Mouse (Mus musculus) CH12.LX (cell line): ENCODE measurements at regions not wholly inside any gene's neighbourhood (a gene's known extent, or its start where the extent isn't known, plus 50 kb on each side); places are given as distances from the start of the nearest gene placed in this dataset.

ENCODE experiments used
- DNase-seq: peaks from one replicate; pipeline ENCODE4 v3.0.0-alpha.2; 2013; ENCODE audit errors: extremely low read depth
- H3K27ac ChIP-seq: 2 replicates; pipeline ENCODE4 v1.5.1; 2012; ENCODE audit warnings: low read depth, mild to moderate bottlenecking, control low read depth, moderate library complexity; ENCODE audit not compliant: insufficient read depth
- H3K27me3 ChIP-seq: replicated peaks from 2 replicates; pipeline ENCODE3; 2012; ENCODE audit warnings: inconsistent platforms
- H3K36me3 ChIP-seq, 2 experiments: replicated peaks in 1 of 2; 2 replicates each; pipeline versions ENCODE3 to v1.6.1; 2012; ENCODE audit warnings: inconsistent platforms in 1 of 2, low read length in 1 of 2, mild to moderate bottlenecking in 1 of 2, mixed read lengths in 1 of 2, moderate library complexity in 1 of 2; ENCODE audit not compliant: control insufficient read depth in 1 of 2, insufficient read depth in 1 of 2
- H3K4me1 ChIP-seq, 2 experiments: 2 replicates each; pipeline ENCODE4 v1.6.1; 2012; ENCODE audit warnings: inconsistent platforms in 1 of 2, moderate library complexity in 1 of 2; ENCODE audit not compliant: insufficient read depth in 2 of 2, control insufficient read depth in 1 of 2
- H3K4me2 ChIP-seq: 2 replicates; pipeline ENCODE4 v1.6.1; 2012; ENCODE audit warnings: low read depth, mild to moderate bottlenecking, control low read depth; ENCODE audit not compliant: poor library complexity, insufficient read depth, severe bottlenecking
- H3K4me3 ChIP-seq, 3 experiments: fragments of 150-350 bp in 1 of 3; sonication (generic) in 1 of 3; replicated peaks in 1 of 3; 2 replicates each; pipeline versions ENCODE3 to v1.5.1; 2011 to 2012; ENCODE audit warnings: low read depth in 2 of 3, low read length in 2 of 3, mild to moderate bottlenecking in 2 of 3, moderate library complexity in 2 of 3, control low read depth in 1 of 3, improper control_type of control experiment in 1 of 3, inconsistent platforms in 1 of 3, mixed read lengths in 1 of 3; ENCODE audit not compliant: poor library complexity in 1 of 3
- H3K79me2 ChIP-seq: replicated peaks from 2 replicates; pipeline ENCODE4 v1.6.1; 2012; ENCODE audit warnings: mild to moderate bottlenecking, moderate library complexity; ENCODE audit not compliant: control insufficient read depth, poor library complexity, insufficient read depth, severe bottlenecking; ENCODE audit errors: extremely low read depth
- H3K9ac ChIP-seq: 2 replicates; pipeline ENCODE4 v1.6.1; 2012; ENCODE audit warnings: low read depth, mild to moderate bottlenecking, control low read depth, moderate library complexity; ENCODE audit not compliant: insufficient read depth
- H3K9me3 ChIP-seq: replicated peaks from 2 replicates; pipeline ENCODE3; 2012; ENCODE audit warnings: low read length, inconsistent platforms, mixed read lengths
- CHD2 ChIP-seq: IDR thresholded peaks from 2 replicates; pipeline ENCODE4 v1.6.1; 2011; ENCODE audit warnings: low read length, improper control_type of control experiment
- E2F4 ChIP-seq: IDR thresholded peaks from 2 replicates; pipeline ENCODE4 v1.6.1; 2011; ENCODE audit warnings: low read depth, low read length, improper control_type of control experiment; ENCODE audit not compliant: insufficient replicate concordance
- ELF1 ChIP-seq: IDR thresholded peaks from 2 replicates; pipeline ENCODE4 v1.6.1; 2014; ENCODE audit warnings: low read depth, mild to moderate bottlenecking, inconsistent platforms, low read length, improper control_type of control experiment
- EP300 ChIP-seq: IDR thresholded peaks from 2 replicates; pipeline ENCODE4 v1.6.1; 2011; ENCODE audit warnings: low read length, improper control_type of control experiment
- GABPA ChIP-seq: IDR thresholded peaks from 2 replicates; pipeline ENCODE4 v1.6.1; 2012; ENCODE audit warnings: low read depth, low read length, improper control_type of control experiment, inconsistent platforms; ENCODE audit not compliant: insufficient replicate concordance
- HCFC1 ChIP-seq: IDR thresholded peaks from 2 replicates; pipeline ENCODE4 v1.6.1; 2012; ENCODE audit warnings: low read depth, mild to moderate bottlenecking, inconsistent platforms, low read length, improper control_type of control experiment
- IRF4 ChIP-seq: IDR thresholded peaks from 2 replicates; pipeline ENCODE4 v1.6.1; 2014; ENCODE audit warnings: low read depth, mild to moderate bottlenecking, inconsistent platforms, low read length, improper control_type of control experiment
- JUN ChIP-seq: IDR thresholded peaks from 2 replicates; pipeline ENCODE4 v1.6.1; 2011; ENCODE audit warnings: low read depth, mild to moderate bottlenecking, low read length, improper control_type of control experiment, moderate library complexity; ENCODE audit not compliant: insufficient read depth
- KAT2A ChIP-seq: IDR thresholded peaks from 2 replicates; pipeline ENCODE4 v1.6.1; 2012; ENCODE audit warnings: low read length, improper control_type of control experiment, inconsistent platforms; ENCODE audit not compliant: insufficient replicate concordance
- MAZ ChIP-seq: IDR thresholded peaks from 2 replicates; pipeline ENCODE4 v1.6.1; 2012; ENCODE audit warnings: low read depth, mild to moderate bottlenecking, inconsistent platforms, low read length, improper control_type of control experiment, moderate library complexity
- MEF2A ChIP-seq: IDR thresholded peaks from 2 replicates; pipeline ENCODE4 v1.6.1; 2014; ENCODE audit warnings: low read depth, mild to moderate bottlenecking, inconsistent platforms, low read length, improper control_type of control experiment, borderline replicate concordance
- MXI1 ChIP-seq: IDR thresholded peaks from 2 replicates; pipeline ENCODE4 v1.6.1; 2011; ENCODE audit warnings: mild to moderate bottlenecking, low read depth, low read length, improper control_type of control experiment
- NELFE ChIP-seq: IDR thresholded peaks from 2 replicates; pipeline ENCODE4 v1.6.1; 2011; ENCODE audit warnings: low read depth, low read length, improper control_type of control experiment
- NRF1 ChIP-seq: IDR thresholded peaks from 2 replicates; pipeline ENCODE4 v1.6.1; 2014; ENCODE audit warnings: low read depth, mild to moderate bottlenecking, inconsistent platforms, low read length, improper control_type of control experiment, moderate library complexity
- POLR2AphosphoS2 ChIP-seq: IDR thresholded peaks from 2 replicates; pipeline ENCODE4 v1.6.1; 2011; ENCODE audit warnings: low read depth, low read length, improper control_type of control experiment
- RAD21 ChIP-seq: IDR thresholded peaks from 2 replicates; pipeline ENCODE4 v1.6.1; 2011; ENCODE audit warnings: low read depth, mild to moderate bottlenecking, low read length, improper control_type of control experiment, moderate library complexity
- RCOR1 ChIP-seq: conservative IDR thresholded peaks from 2 replicates; pipeline ENCODE4 v1.6.1; 2012; ENCODE audit warnings: low read depth, mild to moderate bottlenecking, inconsistent platforms, low read length, improper control_type of control experiment
- SIN3A ChIP-seq: IDR thresholded peaks from 2 replicates; pipeline ENCODE4 v1.6.1; 2012; ENCODE audit warnings: low read length, improper control_type of control experiment, inconsistent platforms
- SMC3 ChIP-seq: IDR thresholded peaks from 2 replicates; pipeline ENCODE4 v1.6.1; 2011; ENCODE audit warnings: low read depth, low read length, improper control_type of control experiment
- TCF12 ChIP-seq: IDR thresholded peaks from 2 replicates; pipeline ENCODE4 v1.6.1; 2014; ENCODE audit warnings: low read depth, mild to moderate bottlenecking, inconsistent platforms, low read length, improper control_type of control experiment
- UBTF ChIP-seq: IDR thresholded peaks from 2 replicates; pipeline ENCODE4 v1.6.1; 2012; ENCODE audit warnings: low read depth, mild to moderate bottlenecking, inconsistent platforms, low read length, improper control_type of control experiment, moderate library complexity
- USF1 ChIP-seq: IDR thresholded peaks from 2 replicates; pipeline ENCODE4 v1.6.1; 2014; ENCODE audit warnings: low read depth, mild to moderate bottlenecking, inconsistent platforms, low read length, improper control_type of control experiment
- ZKSCAN1 ChIP-seq: IDR thresholded peaks from 2 replicates; pipeline ENCODE4 v1.6.1; 2012; ENCODE audit warnings: low read depth, inconsistent platforms, low read length, improper control_type of control experiment, borderline replicate concordance
- ZNF384 ChIP-seq: IDR thresholded peaks from 2 replicates; pipeline ENCODE4 v1.6.1; 2012; ENCODE audit warnings: low read depth, low read length, improper control_type of control experiment, inconsistent platforms
- dilution Hi-C: fragments of 300-500 bp; cut with MboI; formaldehyde crosslinking; loops from 2 replicates; pipeline ENCODE4 v1.14.3; 2020; ENCODE audit warnings: low sequenced_read_pairs; ENCODE audit not compliant: extremely low pct_unique_long_range_greater_than_20kb, extremely low pct_ligation_motif_present
- in situ Hi-C: fragments of 300-500 bp; cut with MboI; formaldehyde crosslinking; loops from 3 replicates; pipeline ENCODE4 v1.14.3; 2019; ENCODE audit warnings: low sequenced_read_pairs, low pct_ligation_motif_present, low pct_unique_long_range_greater_than_20kb, mixed read lengths

GRCm38 (mm10) chr4:125191010-125191409 lies 63.4 kb upstream of the Zc3h12a start:
- Histone ChIP-seq H3K27ac (no peak overlapping the region), H3K4me1 (0 out of 4 replicates have a peak, but pooled peaks cover 0 to 2% of the 10 kb centered on the region in 2 experiments), H3K27me3 (peaks cover 91% of the 10 kb centered on the region), H3K9ac (no peak overlapping the region), H3K4me3 (no peak overlapping the region), H3K79me2 (no peaks in the 10 kb centered on the region), H3K36me3 (no peaks in the 10 kb centered on the region), H3K4me2 (no peak overlapping the region), H3K9me3 (no peaks in the 10 kb centered on the region)
- dilution Hi-C loops (no loop called here), in situ Hi-C loops (no loop called here)
- no peak for TF ChIP-seq IRF4
- no peak for DNase-seq

- dilution Hi-C loops: no loop called here
- Histone ChIP-seq H3K4me3 (no peak overlapping the region), H3K36me3 (no peaks in the 10 kb centered on the region), H3K4me1 (0 out of 4 replicates have a peak, but pooled peaks cover 0 to 2% of the 10 kb centered on the region in 2 experiments)
- TF ChIP-seq MXI1 (no peak), UBTF (no peak), RAD21 (no peak), ZNF384 (no peak), MEF2A (no peak), IRF4 (no peak), HCFC1 (no peak), JUN (no peak), TCF12 (no peak), POLR2AphosphoS2 (no peak), GABPA (no peak), NELFE (no peak), SIN3A (no peak), SMC3 (no peak)
- TF ChIP-seq, all 38 proteins: peak for 0
- H3K9me3 ChIP-seq: no peaks in the 10 kb centered on the region
- H3K4me2 ChIP-seq: no peak overlapping the region
- H3K27me3 ChIP-seq: peaks cover 91% of the 10 kb centered on the region
- in situ Hi-C loops: no loop called here
- no peak overlapping the region for H3K27ac ChIP-seq
- no peak for DNase-seq
- H3K9ac ChIP-seq: no peak overlapping the region
- no peaks in the 10 kb centered on the region for H3K79me2 ChIP-seq
Measured at GRCm38 (mm10) chr4:125189971-125190370, 62.3 kb upstream of the Zc3h12a start.

GRCm38 (mm10) chr4:125186246-125186645 lies 58.6 kb upstream of the Zc3h12a start:
- in situ Hi-C loops (no loop called here), dilution Hi-C loops (no loop called here)
- no peak for DNase-seq
- Histone ChIP-seq H3K27ac (no peak overlapping the region), H3K79me2 (no peaks in the 10 kb centered on the region), H3K27me3 (peaks cover 88% of the 10 kb centered on the region), H3K9ac (no peak overlapping the region), H3K36me3 (peaks cover 0 to 2% of the 10 kb centered on the region in 2 experiments), H3K4me3 (no peak overlapping the region), H3K4me1 (no peaks in the 10 kb centered on the region), H3K9me3 (no peaks in the 10 kb centered on the region), H3K4me2 (no peak overlapping the region)
- TF ChIP-seq RCOR1 (no peak), USF1 (no peak), SMC3 (no peak), EP300 (no peak), E2F4 (no peak), MEF2A (no peak), ZKSCAN1 (no peak), ELF1 (no peak), NRF1 (no peak), MAZ (no peak), CHD2 (no peak), KAT2A (no peak), UBTF (no peak)
